Mouse (Mus musculus): ENCODE results near the gene Zfp428. TPM values are rescaled to one million over a fixed set of nuclear protein-coding genes. Genes with fewer than 3 reads are reported as not detected.
"Not testable (repeated sequence)": the region's sequence is repeated elsewhere in the genome, so short reads cannot be mapped to it uniquely, and the experiment has no call there.

The Zfp428 gene
- polyA plus RNA-seq, 1 experiment from 2014 or later, result 75.7 TPM

DNA sequence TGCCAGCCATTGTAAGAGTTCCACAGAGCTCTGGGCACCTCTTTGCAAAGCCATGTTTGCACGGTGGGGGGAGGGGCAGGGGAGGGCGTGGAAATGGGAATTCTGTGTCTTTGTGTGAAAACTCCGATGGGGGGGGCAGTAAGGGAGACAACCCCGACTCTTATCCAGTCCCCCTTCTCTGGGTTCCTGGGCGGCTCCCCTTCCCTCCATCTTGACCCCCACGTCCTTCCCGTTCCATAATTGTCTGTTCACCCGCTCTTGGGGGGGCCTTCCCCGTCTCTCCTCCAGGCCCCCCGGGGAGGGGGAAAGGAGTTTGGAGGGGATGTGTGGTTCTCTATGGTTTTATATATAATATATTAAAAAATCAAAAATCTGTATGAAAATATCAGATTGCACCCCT, 2.8 kb upstream of the Zfp428 start:
- Histone ChIP-seq H3K4me2 (ENCODE audit: low read depth, severe bottlenecking) (0 out of 2 replicates have a peak overlapping the region, but pooled peaks have one; percentile 22), H3K9ac (ENCODE audit: low read length) (no peak overlapping the region), H3K27ac (replicated peaks; ENCODE audit: low read depth, low read length) (no peak overlapping the region), H3K36me3 (ENCODE audit: control insufficient read depth, insufficient read depth, low read length) (no peaks in the 10 kb centered on the region), H3K9me3 (ENCODE audit: control insufficient read depth, low read length) (peaks cover 3% of the 10 kb centered on the region; the same call in 1 of the 2 replicates), H3K4me3 (ENCODE audit: low read depth, low read length) (no peak overlapping the region), H3K27me3 (ENCODE audit: control insufficient read depth, insufficient read depth, low read length) (peaks cover 20% of the 10 kb centered on the region), H3K4me1 (ENCODE audit: control insufficient read depth, insufficient read depth, low read length) (peaks cover 8% of the 10 kb centered on the region; the same call in 1 of the 2 replicates)
- ATAC-seq (ENCODE audit: insufficient number of reproducible peaks, low FRiP score, low TSS enrichment, low read depth) (no peak), DNase-seq (ENCODE audit: low spot score) (no peak)
- 21% methylated on average over 10 of the region's 10 CpGs for WGBS

- Histone ChIP-seq H3K36me3 (ENCODE audit: control insufficient read depth, insufficient read depth, low read length) (no peaks in the 10 kb centered on the region), H3K4me2 (ENCODE audit: low read depth, severe bottlenecking) (no peak overlapping the region), H3K9me3 (ENCODE audit: control insufficient read depth, low read length) (peaks cover 3% of the 10 kb centered on the region; the same call in 1 of the 2 replicates), H3K27me3 (ENCODE audit: control insufficient read depth, insufficient read depth, low read length) (peaks cover 14% of the 10 kb centered on the region), H3K27ac (replicated peaks; ENCODE audit: low read depth, low read length) (0 out of 2 replicates have a peak overlapping the region, but pooled peaks have one; percentile 14), H3K4me3 (ENCODE audit: low read depth, low read length) (no peak overlapping the region), H3K9ac (ENCODE audit: low read length) (no peak overlapping the region), H3K4me1 (ENCODE audit: control insufficient read depth, insufficient read depth, low read length) (peaks cover 8% of the 10 kb centered on the region; the same call in 1 of the 2 replicates)
- peak; percentile 39 for DNase-seq (ENCODE audit: low spot score)
- ATAC-seq (ENCODE audit: insufficient number of reproducible peaks, low FRiP score, low TSS enrichment, low read depth), result no peak
- WGBS, result 1% methylated on average over 4 of the region's 4 CpGs
Measured at GRCm38 (mm10) chr7:24504868-24505267, 1.9 kb upstream of the Zfp428 start.

- Histone ChIP-seq H3K4me2 (ENCODE audit: low read depth, severe bottlenecking) (peak overlapping the region; percentile 88; the same call in 1 of the 2 replicates), H3K9me3 (ENCODE audit: control insufficient read depth, low read length) (0 out of 2 replicates have a peak, but pooled peaks cover 3% of the 10 kb centered on the region), H3K9ac (ENCODE audit: low read length) (peak overlapping the region; percentile 22; the same call in 1 of the 2 replicates), H3K27ac (replicated peaks; ENCODE audit: low read depth, low read length) (no peak overlapping the region), H3K27me3 (ENCODE audit: control insufficient read depth, insufficient read depth, low read length) (peaks cover 8% of the 10 kb centered on the region), H3K36me3 (ENCODE audit: control insufficient read depth, insufficient read depth, low read length) (no peaks in the 10 kb centered on the region), H3K4me3 (ENCODE audit: low read depth, low read length) (no peak overlapping the region), H3K4me1 (ENCODE audit: control insufficient read depth, insufficient read depth, low read length) (0 out of 2 replicates have a peak, but pooled peaks cover 8% of the 10 kb centered on the region)
- WGBS, result 16% methylated on average over 15 of the region's 15 CpGs
- DNase-seq (ENCODE audit: low spot score), result no peak
- ATAC-seq (ENCODE audit: insufficient number of reproducible peaks, low FRiP score, low TSS enrichment, low read depth), result no peak
Measured at GRCm38 (mm10) chr7:24505447-24506064, 1.2 kb upstream of the Zfp428 start.

DNA sequence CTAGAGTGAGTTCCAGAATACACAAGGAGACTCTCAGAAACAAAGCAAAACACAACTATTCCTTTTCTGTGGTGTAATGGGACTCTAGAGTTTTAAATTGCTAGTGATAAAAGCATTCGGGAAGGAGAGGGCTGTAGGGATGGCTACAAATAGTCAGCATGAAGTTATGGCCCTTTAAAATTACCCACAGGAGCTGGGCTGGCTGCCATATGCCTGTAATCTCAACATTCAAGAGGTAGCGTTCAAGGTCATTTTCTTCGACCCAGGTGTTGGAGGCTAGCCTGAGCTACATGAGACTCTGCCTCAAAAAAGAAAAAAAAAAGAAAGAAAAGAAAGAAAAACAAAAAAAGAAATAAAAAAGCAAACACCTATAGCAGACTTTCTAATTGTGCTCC, 744 bp upstream of the Zfp428 start:
- H3K4me3 ChIP-seq (ENCODE audit: low read depth, low read length), result peak overlapping the region; percentile 67
- 0 out of 2 replicates have a peak, but pooled peaks cover 3% of the 10 kb centered on the region for H3K27me3 ChIP-seq (ENCODE audit: control insufficient read depth, insufficient read depth, low read length)
- ATAC-seq (ENCODE audit: insufficient number of reproducible peaks, low FRiP score, low TSS enrichment, low read depth) (no peak), DNase-seq (ENCODE audit: low spot score) (no peak)
- peak overlapping the region; percentile 88 for H3K4me2 ChIP-seq (ENCODE audit: low read depth, severe bottlenecking)
- peak overlapping the region; percentile 96; the same call in 1 of the 2 replicates for H3K9ac ChIP-seq (ENCODE audit: low read length)
- 0 out of 2 replicates have a peak, but pooled peaks cover 8% of the 10 kb centered on the region for H3K4me1 ChIP-seq (ENCODE audit: control insufficient read depth, insufficient read depth, low read length)
- no peak overlapping the region for H3K27ac ChIP-seq (replicated peaks; ENCODE audit: low read depth, low read length)
- no peaks in the 10 kb centered on the region for H3K9me3 ChIP-seq (ENCODE audit: control insufficient read depth, low read length)
- H3K36me3 ChIP-seq (ENCODE audit: control insufficient read depth, insufficient read depth, low read length), result no peaks in the 10 kb centered on the region
- WGBS, result 5% methylated on average over 3 of the region's 3 CpGs

DNA sequence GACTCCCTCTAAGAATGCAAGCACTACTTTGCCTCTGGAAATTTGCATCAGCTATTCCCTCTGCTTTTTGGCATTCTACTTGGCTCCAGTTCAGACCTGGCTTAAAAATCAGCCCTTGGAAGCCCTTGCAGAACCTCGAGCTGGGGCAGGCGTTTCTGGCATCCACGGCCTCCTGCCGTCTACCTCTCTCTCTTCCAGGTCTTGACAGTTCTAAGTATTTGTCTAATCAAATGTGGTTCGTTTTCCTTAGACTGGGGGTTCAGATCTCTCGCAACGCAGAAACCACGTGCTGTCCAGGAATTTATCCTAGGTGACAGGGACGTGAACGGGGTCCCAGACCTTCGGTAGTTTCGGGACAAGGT, 349 bp upstream of the Zfp428 start:
- no peaks in the 10 kb centered on the region for H3K36me3 ChIP-seq (ENCODE audit: control insufficient read depth, insufficient read depth, low read length)
- H3K4me2 ChIP-seq (ENCODE audit: low read depth, severe bottlenecking), result peak overlapping the region; percentile 88
- peak overlapping the region; percentile 98 for H3K27ac ChIP-seq (replicated peaks; ENCODE audit: low read depth, low read length)
- ATAC-seq (ENCODE audit: insufficient number of reproducible peaks, low FRiP score, low TSS enrichment, low read depth) (no peak), DNase-seq (ENCODE audit: low spot score) (no peak)
- no peaks in the 10 kb centered on the region for H3K9me3 ChIP-seq (ENCODE audit: control insufficient read depth, low read length)
- 0 out of 2 replicates have a peak, but pooled peaks cover under 1% of the 10 kb centered on the region for H3K27me3 ChIP-seq (ENCODE audit: control insufficient read depth, insufficient read depth, low read length)
- 0 out of 2 replicates have a peak, but pooled peaks cover 8% of the 10 kb centered on the region for H3K4me1 ChIP-seq (ENCODE audit: control insufficient read depth, insufficient read depth, low read length)
- peak overlapping the region; percentile 96 for H3K9ac ChIP-seq (ENCODE audit: low read length)
- under 1% methylated on average over 12 of the region's 12 CpGs for WGBS
- peak overlapping the region; percentile 67 for H3K4me3 ChIP-seq (ENCODE audit: low read depth, low read length)

GRCm38 (mm10) chr7:24507726-24508114, 914 bp downstream of the Zfp428 start:
- H3K9me3 ChIP-seq (ENCODE audit: control insufficient read depth, low read length), result no peaks in the 10 kb centered on the region
- 0 out of 2 replicates have a peak, but pooled peaks cover 8% of the 10 kb centered on the region for H3K4me1 ChIP-seq (ENCODE audit: control insufficient read depth, insufficient read depth, low read length)
- no peaks in the 10 kb centered on the region for H3K27me3 ChIP-seq (ENCODE audit: control insufficient read depth, insufficient read depth, low read length)
- H3K4me3 ChIP-seq (ENCODE audit: low read depth, low read length), result peak overlapping the region; percentile 67
- 1% methylated on average over 20 of the region's 20 CpGs for WGBS
- peak overlapping the region; percentile 96 for H3K9ac ChIP-seq (ENCODE audit: low read length)
- H3K36me3 ChIP-seq (ENCODE audit: control insufficient read depth, insufficient read depth, low read length), result no peaks in the 10 kb centered on the region
- DNase-seq (ENCODE audit: low spot score), result no peak
- peak; percentile 18; the same call in 1 of the 2 replicates for ATAC-seq (ENCODE audit: insufficient number of reproducible peaks, low FRiP score, low TSS enrichment, low read depth)
- H3K27ac ChIP-seq (replicated peaks; ENCODE audit: low read depth, low read length), result peak overlapping the region; percentile 98
- H3K4me2 ChIP-seq (ENCODE audit: low read depth, severe bottlenecking), result peak overlapping the region; percentile 88

- no peaks in the 10 kb centered on the region for H3K9me3 ChIP-seq (ENCODE audit: control insufficient read depth, low read length)
- H3K27me3 ChIP-seq (ENCODE audit: control insufficient read depth, insufficient read depth, low read length), result no peaks in the 10 kb centered on the region
- H3K27ac ChIP-seq (replicated peaks; ENCODE audit: low read depth, low read length), result no peak within 1 kb of the TSS
- ATAC-seq (ENCODE audit: insufficient number of reproducible peaks, low FRiP score, low TSS enrichment, low read depth), result no peak
- no peak within 1 kb of the TSS for H3K4me2 ChIP-seq (ENCODE audit: low read depth, severe bottlenecking)
- H3K36me3 ChIP-seq (ENCODE audit: control insufficient read depth, insufficient read depth, low read length), result no peaks in the 10 kb centered on the region; the same call in 1 of the 2 replicates
- H3K9ac ChIP-seq (ENCODE audit: low read length), result no peak within 1 kb of the TSS
- H3K4me3 ChIP-seq (ENCODE audit: low read depth, low read length), result no peak within 1 kb of the TSS
- H3K4me1 ChIP-seq (ENCODE audit: control insufficient read depth, insufficient read depth, low read length), result 0 out of 2 replicates have a peak, but pooled peaks cover 2% of the 10 kb centered on the region
- no peak for DNase-seq (ENCODE audit: low spot score)
- 90% methylated on average over 7 of the region's 7 CpGs for WGBS
Measured at GRCm38 (mm10) chr7:24512355-24512754, 5.5 kb downstream of the Zfp428 start, which contains the start of gene AC161166.1. Gene AC161166.1, minus strand, starts transcription at chr7:24512455.

DNA sequence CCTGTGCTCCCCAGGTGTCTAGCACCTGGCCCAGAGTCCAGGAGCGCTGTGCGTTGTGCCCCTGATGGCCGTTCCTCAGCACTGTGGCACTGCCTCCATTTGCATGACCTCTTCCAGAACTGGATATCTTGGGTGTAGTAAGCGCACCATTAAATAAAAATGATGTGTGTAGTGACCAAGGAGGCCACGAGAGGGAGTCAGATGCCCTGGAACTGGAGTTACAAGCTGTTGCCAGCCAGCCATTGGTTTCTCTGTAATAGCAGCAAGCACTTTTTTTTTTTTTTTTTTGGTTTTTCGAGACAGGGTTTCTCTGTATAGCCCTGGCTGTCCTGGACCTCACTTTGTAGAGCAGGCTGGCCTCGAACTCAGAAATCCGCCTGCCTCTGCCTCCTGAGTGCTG, 9.5 kb downstream of the Zfp428 start:
- not testable (repeated sequence) for H3K4me1 ChIP-seq (ENCODE audit: control insufficient read depth, insufficient read depth, low read length); H3K9ac ChIP-seq (ENCODE audit: low read length); H3K27ac ChIP-seq (replicated peaks; ENCODE audit: low read depth, low read length); H3K4me2 ChIP-seq (ENCODE audit: low read depth, severe bottlenecking); H3K27me3 ChIP-seq (ENCODE audit: control insufficient read depth, insufficient read depth, low read length); H3K9me3 ChIP-seq (ENCODE audit: control insufficient read depth, low read length); H3K4me3 ChIP-seq (ENCODE audit: low read depth, low read length); H3K36me3 ChIP-seq (ENCODE audit: control insufficient read depth, insufficient read depth, low read length); ATAC-seq (ENCODE audit: insufficient number of reproducible peaks, low FRiP score, low TSS enrichment, low read depth)
- 66% methylated on average over 8 of the region's 8 CpGs for WGBS
- DNase-seq (ENCODE audit: low spot score), result peak; percentile 31
